Mouse (Mus musculus) ES-E14 (cell line): ENCODE measurements around the gene Foxe1. TPM values are rescaled to one million over a fixed set of nuclear protein-coding genes. Genes with fewer than 3 reads are reported as not detected.

Source experiments
- DNase-seq: peaks from one replicate; pipeline ENCODE4 v3.0.0-alpha.2; 2013; ENCODE audit warnings: low read depth, low spot score
- H3K27ac ChIP-seq: 2 replicates; pipeline ENCODE4 v1.5.1; 2012; ENCODE audit warnings: low read depth, mild to moderate bottlenecking, low read length, moderate library complexity, mixed read lengths; ENCODE audit not compliant: poor library complexity, insufficient read depth, severe bottlenecking
- H3K36me3 ChIP-seq: 2 replicates; pipeline ENCODE4 v1.6.1; 2012; ENCODE audit warnings: mild to moderate bottlenecking, low read length, moderate library complexity, mixed read lengths; ENCODE audit not compliant: control insufficient read depth, poor library complexity, insufficient read depth, severe bottlenecking
- H3K4me1 ChIP-seq, 2 experiments: fragments of 150-350 bp in 1 of 2; sonication (generic) in 1 of 2; 2 replicates each; pipeline ENCODE4 v1.6.1; 2012; ENCODE audit warnings: low read length in 2 of 2, mild to moderate bottlenecking in 1 of 2, mixed read lengths in 1 of 2; ENCODE audit not compliant: control insufficient read depth in 2 of 2, insufficient read depth in 2 of 2, poor library complexity in 1 of 2
- H3K4me3 ChIP-seq, 2 experiments: fragments of 150-350 bp in 1 of 2; sonication (generic) in 1 of 2; 2 replicates each; pipeline ENCODE4 v1.5.1; 2012; ENCODE audit warnings: low read length in 2 of 2, low read depth in 1 of 2, mild to moderate bottlenecking in 1 of 2, mixed read lengths in 1 of 2; ENCODE audit not compliant: insufficient read depth in 1 of 2, poor library complexity in 1 of 2, severe bottlenecking in 1 of 2
- H3K9ac ChIP-seq: 2 replicates; pipeline ENCODE4 v1.6.1; 2012; ENCODE audit warnings: low read depth, mild to moderate bottlenecking, low read length, mixed read lengths; ENCODE audit not compliant: poor library complexity, insufficient read depth, severe bottlenecking
- H3K9me3 ChIP-seq: fragments of 150-350 bp; sonication (generic); 2 replicates; pipeline ENCODE4 v1.6.1; 2012; ENCODE audit warnings: low read depth, mild to moderate bottlenecking, low read length; ENCODE audit not compliant: control insufficient read depth, insufficient read depth
- CHD2 ChIP-seq: IDR thresholded peaks from 2 replicates; pipeline ENCODE4 v1.6.1; 2014; ENCODE audit warnings: mild to moderate bottlenecking, low read depth, low read length, inconsistent platforms
- HCFC1 ChIP-seq: IDR thresholded peaks from 2 replicates; pipeline ENCODE4 v1.6.1; 2012; ENCODE audit warnings: low read length, inconsistent platforms, borderline replicate concordance; ENCODE audit not compliant: insufficient read depth
- MAFK ChIP-seq: IDR thresholded peaks from 2 replicates; pipeline ENCODE4 v1.6.1; 2014; ENCODE audit warnings: mild to moderate bottlenecking, low read depth, low read length, inconsistent platforms; ENCODE audit not compliant: insufficient read depth
- ZC3H11A ChIP-seq: IDR thresholded peaks from 2 replicates; pipeline ENCODE4 v1.6.1; 2012; ENCODE audit warnings: low read depth, mild to moderate bottlenecking, inconsistent platforms, low read length, borderline replicate concordance
- ZNF384 ChIP-seq: IDR thresholded peaks from 2 replicates; pipeline ENCODE4 v1.6.1; 2012; ENCODE audit warnings: low read depth, low read length, inconsistent platforms
- in situ Hi-C, 2 experiments: fragments of 600-800 bp; cut with MboI; formaldehyde crosslinking; loops; one replicate each; pipeline ENCODE4 v1.15.1; 2025; ENCODE audit warnings: low sequenced_read_pairs in 2 of 2, inconsistent platforms in 1 of 2; ENCODE audit not compliant: unreplicated experiment in 2 of 2
- total RNA-seq: library from RNA; depleted of rRNA; stranded (reverse); fragments of 300-350 nt; gene quantifications from 2 replicates; pipeline ENCODE4 v1.2.3, GENCODE M21; 2012; rRNA removed

Gene Foxe1
- 0.21 and 0.22 TPM in 2 replicates for total RNA-seq

DNA sequence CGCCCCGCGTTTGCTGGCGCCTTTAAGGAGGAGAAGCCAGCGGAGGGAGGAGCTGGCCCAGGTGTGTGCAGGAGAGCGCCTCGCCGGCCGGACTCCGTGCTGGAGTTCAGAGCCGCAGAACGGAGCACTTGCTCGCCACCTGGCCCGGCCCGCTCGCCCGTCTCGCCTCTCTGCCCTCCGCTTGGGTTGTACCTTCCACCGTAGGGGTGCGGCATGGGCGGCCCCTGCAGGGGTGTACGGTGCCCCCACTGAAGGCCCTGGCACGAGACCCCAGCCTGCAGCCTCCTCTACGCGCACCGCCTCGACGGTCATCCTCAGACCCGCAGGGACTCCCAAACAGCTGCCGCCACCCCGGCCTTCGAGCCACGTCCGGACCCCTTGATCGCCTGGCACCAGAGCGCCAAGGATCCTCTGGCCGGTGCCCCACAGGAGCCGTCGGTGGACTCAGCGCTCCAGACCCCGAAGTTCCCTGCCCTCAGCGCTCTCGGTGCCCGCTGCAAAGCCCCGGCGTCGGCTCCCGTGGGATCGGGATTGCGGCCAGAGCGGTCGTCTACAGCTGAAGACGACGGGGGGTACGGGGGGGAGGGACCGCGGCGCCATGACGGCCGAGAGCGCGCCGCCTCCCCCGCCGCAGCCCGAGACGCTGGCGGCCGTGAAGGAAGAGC, at the start of gene Foxe1:
Foxe1 (plus strand) TSS at position 14 of the 665 bp plus-strand sequence.
- Histone ChIP-seq H3K27ac (no peak within 1 kb of the TSS), H3K9ac (peak within 1 kb of the TSS; percentile 33; the same call in 1 of the 2 replicates), H3K4me1 (peaks cover 0 to 8% of the 10 kb centered on the region in 2 experiments; a peak in 1 of 4 replicates), H3K9me3 (no peaks in the 10 kb centered on the region), H3K36me3 (no peaks in the 10 kb centered on the region), H3K4me3 (peak within 1 kb of the TSS; percentile 45 to 67)
- no peak for DNase-seq
- in situ Hi-C loops: loop anchor here in 1 of 2 experiments (25.0 kb wide), 1 partner anchor 1694 kb away; the partner anchor contains the start of gene Nr4a3
- TF ChIP-seq MAFK (no peak), CHD2 (no peak), HCFC1 (no peak), ZNF384 (no peak), ZC3H11A (no peak)

DNA sequence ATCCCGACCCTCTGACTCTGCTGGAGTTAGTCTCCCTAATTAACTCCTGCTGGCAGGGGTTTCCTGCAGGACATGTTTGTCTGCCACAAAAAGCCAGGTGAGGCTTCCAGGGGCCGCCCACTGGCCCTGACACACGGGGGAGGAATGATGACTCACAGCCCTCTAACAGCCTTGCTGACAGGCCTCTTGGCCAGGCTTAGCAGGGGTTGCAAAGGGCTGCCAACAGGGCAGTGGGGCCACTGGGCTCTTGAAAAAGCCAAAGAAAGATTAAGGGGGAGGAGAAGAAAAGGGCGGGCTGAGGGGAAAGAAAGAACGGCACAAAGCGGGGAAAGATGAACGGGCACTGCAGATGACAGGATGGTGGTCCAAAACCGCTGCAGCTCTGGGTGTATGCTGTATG, 39.3 kb upstream of the Foxe1 start:
- Histone ChIP-seq H3K36me3 (no peaks in the 10 kb centered on the region), H3K4me1 (peaks cover 0 to 2% of the 10 kb centered on the region in 2 experiments; a peak in 1 of 4 replicates), H3K4me3 (peak overlapping the region in 1 of 2 experiments; percentile 77; a peak in 1 of 4 replicates), H3K9me3 (no peaks in the 10 kb centered on the region), H3K9ac (no peak overlapping the region), H3K27ac (no peak overlapping the region)
- TF ChIP-seq HCFC1 (no peak), MAFK (no peak)
- DNase-seq: no peak
- in situ Hi-C loops: no loop called here

DNA sequence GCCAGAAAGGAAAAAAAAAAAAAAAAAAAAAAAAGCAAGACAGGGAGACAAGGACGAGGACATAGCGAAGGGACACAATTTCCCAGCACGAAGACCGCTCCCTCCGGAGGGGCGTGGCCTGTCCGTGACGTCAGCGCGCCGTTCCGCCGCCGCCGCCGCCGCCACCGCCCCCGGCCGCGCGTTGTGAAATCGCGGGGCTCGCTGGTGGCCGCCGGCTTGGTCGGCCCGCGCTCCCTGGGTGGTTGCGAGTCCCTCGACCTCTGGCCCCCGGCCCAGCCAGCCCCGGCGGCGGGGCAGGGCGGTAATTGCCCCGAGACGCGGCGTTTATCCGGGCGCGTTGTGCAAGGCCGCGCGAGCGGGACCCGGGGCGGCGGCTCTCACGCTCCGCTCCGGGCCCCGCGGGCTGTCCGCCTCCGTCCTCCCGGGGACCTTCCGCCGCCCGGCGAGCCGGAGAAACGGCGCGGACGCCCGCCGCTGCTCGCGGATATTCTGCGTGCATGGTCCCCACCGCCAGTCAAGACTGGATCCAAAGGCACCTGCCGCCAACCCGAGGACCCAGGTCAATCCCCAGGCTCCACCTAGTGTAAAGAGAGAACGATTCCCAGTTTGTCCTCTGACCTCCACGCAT, 38.5 kb upstream of the Foxe1 start:
- Histone ChIP-seq H3K4me1 (peaks cover 0 to 2% of the 10 kb centered on the region in 2 experiments; a peak in 1 of 4 replicates), H3K9ac (peak overlapping the region; percentile 91), H3K9me3 (no peaks in the 10 kb centered on the region), H3K27ac (no peak overlapping the region), H3K36me3 (no peaks in the 10 kb centered on the region), H3K4me3 (peak overlapping the region; percentile 77 to 88)
- TF ChIP-seq ZNF384: 0 out of 2 replicates have a peak, but pooled peaks have one; percentile 51
- TF ChIP-seq HCFC1: no peak; the same call in 1 of the 2 replicates
- no peak for TF ChIP-seq MAFK
- TF ChIP-seq ZC3H11A: no peak
- no peak for TF ChIP-seq CHD2
- in situ Hi-C loops: no loop called here
- no peak for DNase-seq

DNA sequence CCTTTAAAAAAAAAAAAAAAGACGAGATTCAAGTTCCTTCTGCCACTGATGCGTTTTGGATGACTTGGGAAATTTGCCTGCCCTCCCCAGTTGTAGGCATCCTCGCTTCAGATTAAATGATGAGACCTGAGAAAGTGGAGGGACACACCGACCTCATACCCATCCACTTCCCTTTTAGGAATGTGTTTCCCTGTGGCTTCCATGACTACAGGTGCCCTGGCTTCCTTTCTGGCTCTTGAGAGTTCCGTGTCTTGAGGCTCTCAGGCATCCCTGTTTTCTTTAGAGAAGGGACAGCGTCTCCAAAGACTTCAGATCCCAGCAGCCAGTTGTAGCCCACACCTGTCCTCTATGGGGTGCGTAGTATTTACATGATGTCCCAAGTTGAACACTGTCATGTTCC, 38.0 kb upstream of the Foxe1 start:
- no peak for DNase-seq
- peaks cover 0 to 2% of the 10 kb centered on the region in 2 experiments; a peak in 1 of 4 replicates for H3K4me1 ChIP-seq
- H3K4me3 ChIP-seq: peak overlapping the region; percentile 77 to 88
- in situ Hi-C loops: no loop called here
- H3K9ac ChIP-seq: no peak overlapping the region
- H3K36me3 ChIP-seq: no peaks in the 10 kb centered on the region
- H3K9me3 ChIP-seq: no peaks in the 10 kb centered on the region
- H3K27ac ChIP-seq: no peak overlapping the region
- TF ChIP-seq HCFC1 (no peak), MAFK (no peak), ZC3H11A (no peak), CHD2 (no peak), ZNF384 (0 out of 2 replicates have a peak, but pooled peaks have one; percentile 12)
